8 mouse cellular contexts compared by ENCODE assay signal in the genomic region with DNA sequence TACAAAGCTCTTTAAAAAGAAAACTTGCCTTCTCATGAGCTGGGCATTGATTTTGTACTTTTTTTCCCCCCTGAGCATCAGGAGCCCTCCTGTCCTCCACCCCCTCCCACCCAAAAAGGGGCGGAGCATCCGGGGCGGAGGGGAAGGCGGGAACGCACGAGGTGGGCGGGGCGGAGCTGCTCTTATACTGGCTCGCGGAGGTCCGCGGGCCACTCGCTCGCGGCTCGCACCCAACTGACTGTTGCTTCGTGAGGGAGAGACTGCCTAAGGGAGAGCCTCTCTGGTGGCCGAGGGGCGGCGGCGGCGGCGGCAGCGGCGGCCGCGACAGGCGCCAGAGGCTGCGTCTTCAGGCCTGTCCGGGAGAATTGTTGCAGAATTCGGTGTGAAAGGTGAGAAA. TPM values are rescaled to one million over a fixed set of nuclear protein-coding genes. Genes with fewer than 3 reads are reported as not detected.
A peak's percentile ranks its signal among the peaks of the same experiment; 100 is the strongest.
DNase-seq lines count a peak whose midpoint lies in the region; ATAC-seq lines count a peak whose summit lies in the region.

TSS of gene Mum1l1 (plus strand) at position 214 of the 397 bp plus-strand sequence.

- no peaks in the 10 kb centered on the region for H3K4me1 ChIP-seq in megakaryocyte, embryonic 14.5 days

- peak within 1 kb of the TSS; percentile 82 for H3K4me3 ChIP-seq in megakaryocyte, embryonic 14.5 days (replicated peaks)

- H3K36me3 ChIP-seq in megakaryocyte, embryonic 14.5 days (replicated peaks; ENCODE audit: low read length): no peaks in the 10 kb centered on the region

- peak; percentile 58 for DNase-seq in R1 (ENCODE audit: low read depth, low spot score)
- DNase-seq in cerebellum, adult 9-10 months: peak; percentile 19
- peak; percentile 3 to 34 for DNase-seq in frontal cortex, adult 2 months (ENCODE audit: extremely low spot score in 1 of 2, low spot score in 1 of 2)
- DNase-seq in layer of hippocampus, postnatal 10 days (ENCODE audit: low spot score in 2 of 2): peak; percentile 38 to 53
- DNase-seq in right cerebral cortex, postnatal 4 days: peak; percentile 40

- peaks cover 10% of the 10 kb centered on the region for H3K27me3 ChIP-seq in megakaryocyte, embryonic 14.5 days (replicated peaks)

- H3K9me3 ChIP-seq in megakaryocyte, embryonic 14.5 days: no peaks in the 10 kb centered on the region

- ATAC-seq in hematopoietic stem cell, adult 5-6 weeks (replicated peaks in 1 of 2; ENCODE audit: insufficient read depth in 1 of 2, low FRiP score in 2 of 2, low TSS enrichment in 1 of 2, low read depth in 1 of 2, poor library complexity in 2 of 2, severe bottlenecking in 2 of 2): peak; percentile 87 to 90
- no peak for ATAC-seq in activated CD4-positive, CD25-positive, alpha-beta regulatory T cell, adult 4 months

RNA-seq across cellular contexts. Expression of gene Mum1l1, which starts in this region (rescaled TPM):
- polyA plus RNA-seq in frontal cortex, adult 2 months (2012; rRNA removed): 1.9 and 3.0 TPM in 2 replicates
- total RNA-seq in hematopoietic stem cell, adult 5-6 weeks (2017): 0.31 and 1.2 TPM in 2 replicates
- total RNA-seq in layer of hippocampus, postnatal 10 days (2021): 1 to 10 TPM; 4.9 to 6.2 TPM
- not detected in 2 replicates for polyA plus RNA-seq in megakaryocyte, embryonic 14.5 days (2012; ENCODE audit: insufficient read depth, low replicate concordance)
- polyA plus RNA-seq in activated CD4-positive, CD25-positive, alpha-beta regulatory T cell, adult 4 months (2017; shearing (Covaris generic)): not detected
